Mouse (Mus musculus) hindbrain, postnatal 0 days (tissue): Measurements from ENCODE around the gene Ino80. TPM values are rescaled to one million over a fixed set of nuclear protein-coding genes. Genes with fewer than 3 reads are reported as not detected.

Source experiments
- ATAC-seq: fragments of 200-750 bp; cut with Nextera tagmentation; 2 replicates; pipeline ENCODE4 v1.8.0; 2017; ENCODE audit warnings: mild to moderate bottlenecking, moderate TSS enrichment, moderate library complexity
- DNase-seq: peaks from one replicate; pipeline ENCODE4 v3.0.0-alpha.2; 2015; ENCODE audit warnings: low spot score
- H3K27ac ChIP-seq: fragments of 300-500 bp; sonication (generic); 2 replicates; pipeline ENCODE4 v1.5.1; 2014; ENCODE audit warnings: mild to moderate bottlenecking
- H3K27me3 ChIP-seq: fragments of 300-500 bp; sonication (generic); 2 replicates; pipeline ENCODE4 v1.6.1; 2014; ENCODE audit warnings: low read length, mixed read lengths; ENCODE audit not compliant: insufficient read depth
- H3K36me3 ChIP-seq: fragments of 300-500 bp; sonication (generic); 2 replicates; pipeline ENCODE4 v1.6.1; 2014; ENCODE audit warnings: low read length, mixed read lengths; ENCODE audit not compliant: insufficient read depth
- H3K4me1 ChIP-seq: fragments of 300-500 bp; sonication (generic); 2 replicates; pipeline ENCODE4 v1.6.1; 2014; ENCODE audit warnings: antibody characterized with exemption, low read length, mixed read lengths; ENCODE audit not compliant: insufficient read depth
- H3K4me2 ChIP-seq: fragments of 300-500 bp; sonication (generic); 2 replicates; pipeline ENCODE4 v1.6.1; 2014; ENCODE audit warnings: low read depth, mild to moderate bottlenecking, low read length, moderate library complexity, mixed read lengths
- H3K4me3 ChIP-seq: fragments of 300-500 bp; sonication (generic); 2 replicates; pipeline ENCODE4 v1.5.1; 2014; ENCODE audit warnings: low read length
- H3K9ac ChIP-seq: fragments of 300-500 bp; sonication (generic); replicated peaks from 2 replicates; pipeline ENCODE4 v1.6.1; 2014; ENCODE audit warnings: mild to moderate bottlenecking, low read length, moderate library complexity, mixed read lengths
- H3K9me3 ChIP-seq: fragments of 300-500 bp; sonication (generic); 2 replicates; pipeline ENCODE4 v1.6.1; 2016; ENCODE audit warnings: low read length, mixed read lengths
- CTCF ChIP-seq: IDR thresholded peaks from 2 replicates; pipeline ENCODE4 v1.5.1; 2016; ENCODE audit warnings: antibody characterized with exemption, control low read depth, low read depth
- WGBS: fragments of 180-500 bp; shearing (Covaris S2); extraction: QIAGEN DNeasy Blood & Tissue Kit; methylation state at CpG from one replicate; pipeline ENCODE4 v1.1.7; 2014; 5-methylcytosine and 5-hydroxymethylcytosine counted together
- polyA plus RNA-seq: library from polyadenylated mRNA; unstranded; fragments of >200 nt; fragmentation: Nextera tagmentation; extraction: Ambion mirVana; gene quantifications from 2 replicates; pipeline ENCODE4 v1.2.1, GENCODE M21; 2015
- total RNA-seq: library from RNA; depleted of rRNA; stranded (reverse); fragments of >200 nt; gene quantifications from 2 replicates; pipeline ENCODE4 v1.2.3, GENCODE M21; 2014

The Ino80 gene
- total and polyA plus RNA-seq, 2 experiments from 2014 or later: 2.3 to 13.4 TPM

DNA sequence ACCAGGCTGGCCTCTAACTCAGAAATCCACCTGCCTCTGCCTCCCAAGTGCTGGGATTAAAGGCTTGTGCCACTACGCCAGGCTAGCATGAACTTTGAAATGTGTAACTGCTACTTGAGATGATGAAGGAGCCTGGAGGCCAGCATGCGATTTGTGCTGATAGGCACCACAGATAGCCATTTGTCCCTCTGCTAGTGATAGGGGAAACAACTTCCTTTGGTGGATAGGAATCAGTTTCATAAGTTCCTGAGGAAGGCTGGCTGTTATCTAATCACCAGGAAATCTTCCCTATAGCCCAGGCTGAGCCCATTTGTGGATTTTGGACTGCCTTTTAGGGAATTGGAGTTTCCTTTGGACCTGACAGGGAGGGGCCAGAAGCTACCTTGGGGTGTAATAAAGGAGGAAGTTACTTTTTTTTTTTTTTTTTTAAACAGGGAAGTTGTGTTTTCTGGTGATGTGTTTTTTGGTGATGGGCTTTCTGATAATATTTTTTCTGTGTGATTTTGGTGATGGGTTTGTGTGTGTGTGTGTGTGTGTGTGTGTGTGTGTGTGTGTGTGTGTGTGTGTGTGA, 117.7 kb downstream of the Ino80 start:
- H3K9me3 ChIP-seq: peaks cover 14% of the 10 kb centered on the region
- no peak overlapping the region for H3K9ac ChIP-seq
- H3K36me3 ChIP-seq: no peaks in the 10 kb centered on the region
- no peak for TF ChIP-seq CTCF
- no peak overlapping the region for H3K4me3 ChIP-seq
- WGBS: 91% methylated on average over 2 of the region's 2 CpGs
- ATAC-seq (no peak), DNase-seq (no peak)
- no peak overlapping the region for H3K4me2 ChIP-seq
- H3K27me3 ChIP-seq: no peaks in the 10 kb centered on the region
- no peak overlapping the region for H3K27ac ChIP-seq
- no peaks in the 10 kb centered on the region for H3K4me1 ChIP-seq

DNA sequence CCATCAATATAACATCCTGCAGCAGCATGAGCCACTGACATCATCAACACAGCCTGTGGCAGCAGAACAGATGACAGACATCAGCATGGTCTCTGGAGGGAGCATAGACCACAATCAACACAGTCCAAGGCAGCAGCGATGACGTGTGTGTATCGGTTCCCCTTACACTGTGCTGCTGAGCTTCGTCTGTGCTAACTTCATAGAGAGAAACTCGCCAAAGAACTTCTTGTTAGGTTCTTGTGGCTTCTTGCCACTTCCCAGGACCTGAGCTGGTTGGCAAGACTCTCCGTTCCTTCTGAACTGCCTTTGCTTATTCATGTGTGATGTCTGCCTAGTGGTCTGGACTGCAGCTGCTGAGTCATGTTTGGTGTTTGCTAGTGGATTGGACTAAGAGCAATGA, 119.2 kb downstream of the Ino80 start:
- Histone ChIP-seq H3K9ac (no peak overlapping the region), H3K9me3 (peaks cover 14% of the 10 kb centered on the region), H3K27me3 (no peaks in the 10 kb centered on the region), H3K4me1 (no peaks in the 10 kb centered on the region), H3K4me2 (no peak overlapping the region), H3K36me3 (no peaks in the 10 kb centered on the region), H3K27ac (no peak overlapping the region), H3K4me3 (no peak overlapping the region)
- no peak for TF ChIP-seq CTCF
- no peak for DNase-seq
- no peak for ATAC-seq
- 84% methylated on average over 6 of the region's 6 CpGs for WGBS

DNA sequence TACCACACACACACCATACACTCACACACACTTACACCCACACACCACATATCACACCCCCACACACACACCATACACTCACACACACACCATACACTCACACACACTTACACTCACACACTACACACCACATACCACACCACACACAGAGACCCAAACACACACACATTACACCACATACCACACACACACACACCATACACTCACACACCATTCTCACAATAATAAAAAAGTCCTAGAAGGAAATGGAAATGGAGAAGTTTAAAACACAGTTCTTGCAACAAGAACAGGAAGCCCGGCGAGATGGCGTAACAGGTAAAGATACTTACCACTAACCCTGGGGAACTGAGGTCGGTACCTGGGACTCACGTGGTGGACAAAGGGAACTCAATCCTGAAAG, 120.7 kb downstream of the Ino80 start:
- no peaks in the 10 kb centered on the region for H3K27me3 ChIP-seq
- 0 out of 2 replicates have a peak, but pooled peaks have one; percentile 1 for ATAC-seq
- H3K4me2 ChIP-seq: no peak overlapping the region
- H3K36me3 ChIP-seq: no peaks in the 10 kb centered on the region
- peaks cover 13% of the 10 kb centered on the region for H3K9me3 ChIP-seq
- no peak for TF ChIP-seq CTCF
- 90% methylated on average over 5 of the region's 5 CpGs for WGBS
- no peak overlapping the region for H3K9ac ChIP-seq
- no peak overlapping the region for H3K27ac ChIP-seq
- H3K4me3 ChIP-seq: no peak overlapping the region
- no peaks in the 10 kb centered on the region for H3K4me1 ChIP-seq
- no peak for DNase-seq

DNA sequence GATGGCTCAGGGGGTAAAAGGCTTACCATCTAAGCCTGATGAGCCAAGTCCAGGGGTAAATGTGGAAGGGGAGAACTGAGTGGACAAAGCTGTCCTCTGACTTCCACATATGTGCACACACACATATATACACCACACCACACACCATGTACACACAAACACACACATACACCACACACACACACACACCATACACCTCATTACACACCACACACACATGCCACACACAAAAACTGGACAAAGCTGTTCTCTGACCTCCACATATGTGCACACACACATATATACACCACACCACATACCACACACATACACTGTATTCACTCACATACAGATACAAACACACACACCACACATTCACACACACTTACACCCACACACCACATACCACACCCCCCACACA, 121.2 kb downstream of the Ino80 start:
- H3K4me1 ChIP-seq: no peaks in the 10 kb centered on the region
- ATAC-seq (no peak), DNase-seq (no peak)
- no peak overlapping the region for H3K9ac ChIP-seq
- no peak overlapping the region for H3K4me3 ChIP-seq
- H3K27me3 ChIP-seq: no peaks in the 10 kb centered on the region
- H3K9me3 ChIP-seq: peaks cover 9% of the 10 kb centered on the region; the same call in 1 of the 2 replicates
- TF ChIP-seq CTCF: no peak
- H3K27ac ChIP-seq: no peak overlapping the region
- H3K4me2 ChIP-seq: no peak overlapping the region
- H3K36me3 ChIP-seq: no peaks in the 10 kb centered on the region

DNA sequence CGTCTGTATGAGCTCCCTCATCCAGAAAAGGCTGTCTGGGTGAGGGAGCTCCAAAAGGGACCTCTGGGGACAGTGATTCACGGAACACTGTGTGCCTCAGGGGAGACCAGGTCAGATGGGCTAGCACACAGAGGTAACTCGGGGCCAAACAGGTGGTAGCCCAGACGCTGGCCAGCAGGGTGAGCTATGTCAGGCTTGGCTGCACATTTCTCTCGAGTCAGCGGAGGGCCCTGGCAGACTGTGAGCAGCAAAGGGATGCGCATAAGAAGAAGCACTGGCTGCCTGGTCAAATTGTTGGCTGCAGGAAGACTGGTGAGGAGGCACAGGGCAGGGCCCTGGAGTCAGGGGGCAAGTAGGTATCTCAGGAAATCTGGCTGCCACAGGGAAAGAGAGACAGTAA, 121.8 kb downstream of the Ino80 start:
- ATAC-seq (peak; percentile 27; the same call in 1 of the 2 replicates), DNase-seq (peak; percentile 60)
- Histone ChIP-seq H3K36me3 (no peaks in the 10 kb centered on the region), H3K9ac (no peak overlapping the region), H3K27me3 (no peaks in the 10 kb centered on the region), H3K27ac (0 out of 2 replicates have a peak overlapping the region, but pooled peaks have one; percentile 22), H3K4me3 (no peak overlapping the region), H3K4me1 (0 out of 2 replicates have a peak, but pooled peaks cover 3% of the 10 kb centered on the region), H3K9me3 (0 out of 2 replicates have a peak, but pooled peaks cover 2% of the 10 kb centered on the region), H3K4me2 (no peak overlapping the region)
- peak; percentile 37 for TF ChIP-seq CTCF
- WGBS: 18% methylated on average over 7 of the region's 7 CpGs

DNA sequence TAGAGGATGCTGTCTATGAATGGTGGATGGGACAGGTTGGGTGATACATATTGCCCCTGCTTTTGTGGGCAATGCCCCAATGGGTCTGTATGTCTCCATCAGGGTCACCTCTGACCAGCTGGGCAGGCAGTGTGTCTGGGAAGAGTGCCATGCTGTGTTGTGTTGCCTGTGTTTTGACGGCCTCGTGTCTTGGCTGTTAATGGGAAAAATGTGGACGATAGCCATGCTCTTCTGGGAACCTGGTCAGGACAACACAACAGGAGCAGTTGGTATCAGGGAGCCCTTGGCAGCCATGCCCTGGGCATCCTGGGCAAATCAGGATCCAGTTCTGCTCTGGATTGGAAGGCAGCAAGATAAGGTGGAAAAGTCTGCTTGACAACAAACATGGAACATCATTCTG, 122.4 kb downstream of the Ino80 start:
- H3K9ac ChIP-seq: no peak overlapping the region
- no peaks in the 10 kb centered on the region for H3K36me3 ChIP-seq
- no peaks in the 10 kb centered on the region for H3K9me3 ChIP-seq
- H3K4me2 ChIP-seq: no peak overlapping the region
- H3K4me3 ChIP-seq: no peak overlapping the region
- no peak for TF ChIP-seq CTCF
- 0 out of 2 replicates have a peak, but pooled peaks cover 6% of the 10 kb centered on the region for H3K4me1 ChIP-seq
- 0 out of 2 replicates have a peak overlapping the region, but pooled peaks have one; percentile 22 for H3K27ac ChIP-seq
- DNase-seq (peak; percentile 53), ATAC-seq (peak; percentile 33; the same call in 1 of the 2 replicates)
- 48% methylated on average over 3 of the region's 3 CpGs for WGBS
- no peaks in the 10 kb centered on the region for H3K27me3 ChIP-seq

DNA sequence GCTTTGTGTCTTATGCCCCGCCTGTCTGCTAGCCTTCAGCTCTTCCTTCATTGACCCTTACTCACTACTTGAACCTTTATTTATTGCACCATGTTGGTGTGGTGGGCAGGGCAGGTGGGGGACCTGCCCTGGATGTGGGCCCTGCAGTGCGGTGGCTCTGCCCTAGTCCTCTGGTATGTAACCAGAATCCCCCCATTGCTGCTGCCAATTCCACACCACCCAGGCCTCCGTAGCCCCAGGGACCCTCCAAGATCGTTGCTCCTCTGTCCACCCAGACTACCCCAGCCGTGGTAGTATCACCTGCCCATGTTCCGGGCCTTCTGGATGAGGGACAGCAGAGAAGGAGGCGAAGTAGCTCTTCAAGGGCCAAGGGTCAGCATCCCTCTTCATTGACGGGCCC, 123.8 kb downstream of the Ino80 start:
- H3K4me2 ChIP-seq: no peak overlapping the region
- no peak overlapping the region for H3K9ac ChIP-seq
- no peak for TF ChIP-seq CTCF
- WGBS: 89% methylated on average over 8 of the region's 8 CpGs
- no peaks in the 10 kb centered on the region for H3K27me3 ChIP-seq
- H3K9me3 ChIP-seq: no peaks in the 10 kb centered on the region
- 0 out of 2 replicates have a peak, but pooled peaks cover 6% of the 10 kb centered on the region for H3K4me1 ChIP-seq
- H3K27ac ChIP-seq: no peak overlapping the region
- ATAC-seq: no peak
- H3K4me3 ChIP-seq: no peak overlapping the region
- DNase-seq: no peak
- H3K36me3 ChIP-seq: no peaks in the 10 kb centered on the region
